Mouse (Mus musculus) monocyte, adult 5-6 weeks (primary cell): Measurements from ENCODE around the gene Prr5. TPM values are rescaled to one million over a fixed set of nuclear protein-coding genes. Genes with fewer than 3 reads are reported as not detected.

ENCODE experiments used
- ATAC-seq: fragments of 153-309, 156-312 bp; replicated peaks from 2 replicates; pipeline ENCODE4 v1.8.0; 2017; ENCODE audit warnings: mild to moderate bottlenecking; ENCODE audit not compliant: low TSS enrichment, insufficient number of reproducible peaks, severe bottlenecking, poor library complexity, low FRiP score
- total RNA-seq: library from RNA; stranded (forward); fragments of 200-1000, 200-491, 200-594 nt; gene quantifications from 3 replicates; pipeline ENCODE4 v1.2.3, GENCODE M21; 2017

Gene Prr5
- total RNA-seq, 1 experiment from 2014 or later, result 3.7 TPM

DNA sequence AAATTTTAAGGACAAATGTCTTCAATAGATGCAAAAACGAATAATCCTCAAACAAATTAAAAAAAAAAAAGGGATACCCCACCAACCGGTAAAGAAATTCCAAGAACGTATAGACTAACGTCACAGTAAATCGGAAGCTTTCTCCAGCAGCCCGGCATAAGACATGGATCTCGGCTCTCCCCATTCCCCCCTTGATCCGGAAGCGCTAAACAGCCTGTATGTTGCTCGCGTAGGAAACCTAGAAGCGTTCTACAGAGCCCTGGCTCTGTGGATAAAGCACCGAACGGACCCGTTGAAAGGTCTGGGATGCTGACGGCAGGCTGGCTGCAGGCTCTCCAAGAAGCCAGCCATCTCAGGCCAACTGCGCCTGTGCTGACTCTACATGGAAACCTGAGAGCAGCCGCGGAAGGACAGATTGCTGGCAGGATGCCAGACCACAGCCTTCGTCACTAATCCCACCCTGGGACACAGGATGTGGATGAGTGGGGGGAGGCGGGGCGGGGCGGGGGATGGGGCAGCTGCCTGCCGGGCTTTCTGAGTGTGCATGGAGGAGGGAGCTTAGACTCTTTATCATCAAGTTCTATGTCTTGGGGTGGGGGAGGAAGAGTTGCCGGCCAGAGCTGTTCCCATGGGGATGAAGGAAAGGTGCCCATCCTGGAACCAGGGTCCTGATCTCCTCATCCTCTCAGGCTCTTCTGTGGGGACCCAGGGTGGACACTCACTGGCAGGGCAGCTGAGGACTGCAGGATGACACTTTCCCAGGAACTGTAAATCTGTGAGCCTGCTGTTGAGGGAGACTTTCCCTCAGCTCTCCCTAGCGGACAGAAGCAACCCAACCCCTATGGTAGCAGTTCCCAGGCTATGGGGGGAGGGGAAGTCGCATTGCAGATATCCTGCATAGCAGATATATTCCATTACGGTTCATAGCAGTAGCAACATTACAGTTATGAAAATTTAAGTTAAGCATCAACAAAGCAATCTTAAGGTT is 15.1 kb upstream of the Prr5 start:
- ATAC-seq, result no peak

DNA sequence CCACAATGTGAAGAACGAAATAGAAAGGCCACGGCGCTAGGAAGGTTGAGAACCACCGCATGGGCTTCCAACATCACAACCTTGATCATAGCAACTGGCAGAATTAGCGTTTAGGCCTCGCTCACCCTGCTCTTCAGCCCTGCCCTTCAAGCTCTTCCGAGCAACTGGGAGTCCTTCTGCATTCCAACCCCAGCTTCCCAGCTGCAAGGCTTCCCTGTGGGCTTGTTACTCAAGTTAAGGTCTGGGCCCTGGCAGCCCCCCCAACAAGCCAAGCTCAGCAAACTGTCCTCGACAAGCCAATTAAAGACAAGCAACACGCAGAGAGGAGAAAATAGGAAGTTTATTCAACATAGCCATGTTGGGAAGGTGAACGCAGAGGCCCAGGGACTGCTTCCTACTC is 14.4 kb upstream of the Prr5 start:
- no peak for ATAC-seq

DNA sequence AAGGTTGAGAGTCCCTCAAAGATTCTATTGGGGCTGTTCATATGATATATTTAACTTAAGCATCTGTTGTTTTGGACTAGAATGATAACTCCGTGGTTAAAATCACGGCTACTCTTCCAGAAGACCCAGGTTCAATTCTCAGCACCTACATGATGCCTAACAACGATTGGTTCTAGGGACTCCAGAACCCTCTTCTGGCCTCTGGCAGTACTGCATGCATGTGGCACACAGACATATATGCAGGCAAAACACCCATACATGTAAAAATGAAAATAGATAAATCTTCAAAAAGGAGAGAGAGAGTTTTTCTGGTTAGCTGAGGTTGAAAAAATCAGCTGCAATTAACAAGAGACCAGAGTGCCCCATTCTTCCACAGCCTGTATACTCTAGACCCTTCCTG is 12.7 kb upstream of the Prr5 start:
- ATAC-seq, result no peak

DNA sequence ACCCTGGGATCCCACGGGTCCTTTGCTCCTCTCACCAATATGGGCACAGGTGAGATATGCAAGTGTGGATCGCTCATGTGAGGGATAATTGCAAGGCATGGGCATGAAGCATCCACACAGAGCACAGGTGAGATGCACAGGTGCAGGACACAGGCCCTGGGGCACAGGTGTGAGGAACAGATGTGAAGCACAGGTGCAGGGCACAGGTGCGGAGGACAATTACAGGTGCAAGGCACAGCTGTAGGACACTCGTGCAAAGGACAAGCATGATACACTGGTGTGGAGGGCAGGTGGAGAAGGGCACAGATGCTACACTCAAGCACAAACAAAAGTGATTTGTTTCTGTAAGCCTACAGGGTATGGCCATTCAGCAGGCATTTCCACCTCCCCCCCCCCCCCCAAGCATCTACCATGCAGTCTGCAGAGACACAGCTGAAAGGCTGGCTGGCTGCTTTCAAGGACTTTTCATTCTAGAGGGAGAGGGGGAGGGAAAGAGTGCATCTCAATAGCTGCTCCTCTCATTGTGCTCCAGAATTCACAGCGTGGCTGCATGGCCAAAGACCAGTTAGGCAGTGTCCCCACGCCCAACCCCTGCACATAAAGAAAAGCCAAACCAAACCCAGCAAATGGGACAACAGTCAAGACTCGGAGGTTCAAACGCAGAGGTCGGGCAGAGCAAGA is 11.9 kb upstream of the Prr5 start:
- ATAC-seq, result no peak

DNA sequence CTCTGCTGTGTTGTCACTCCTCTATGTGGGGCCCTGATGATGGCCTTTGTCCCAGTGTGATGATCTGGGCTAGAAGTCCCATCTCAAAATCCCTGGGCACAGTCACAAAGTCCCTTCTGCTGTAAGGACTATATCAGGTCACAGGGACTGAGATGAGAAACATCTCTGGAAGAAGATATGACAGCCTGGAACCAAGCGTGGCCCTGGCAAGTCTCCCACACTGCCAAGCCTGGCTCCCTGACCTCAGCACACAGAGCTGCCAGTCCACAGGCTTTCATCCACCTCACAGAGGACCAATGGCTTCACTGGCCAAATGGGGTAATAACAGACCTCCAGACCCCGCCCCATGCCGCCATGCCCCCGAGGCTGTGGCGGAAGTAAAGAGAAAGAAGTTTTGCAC is 10.8 kb upstream of the Prr5 start:
- ATAC-seq, result no peak

DNA sequence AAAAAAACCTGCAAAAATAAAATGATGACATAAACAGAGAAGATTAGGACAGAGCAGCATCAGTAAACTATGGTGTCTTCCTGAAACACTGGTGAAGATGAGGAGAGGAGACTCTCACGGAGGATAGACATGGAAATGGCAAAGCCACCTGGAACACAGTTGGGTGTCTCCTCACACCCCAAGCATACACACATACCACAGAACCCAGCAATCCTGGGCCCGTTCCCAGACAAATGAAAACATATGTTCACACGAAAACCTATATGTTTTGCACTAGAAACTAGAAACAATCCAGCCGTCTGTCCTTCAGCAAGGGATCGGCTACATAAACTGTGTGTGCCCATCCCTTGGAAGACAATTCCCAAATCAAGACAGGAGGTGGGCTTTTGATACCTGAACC is 9.6 kb upstream of the Prr5 start:
- ATAC-seq, result no peak

DNA sequence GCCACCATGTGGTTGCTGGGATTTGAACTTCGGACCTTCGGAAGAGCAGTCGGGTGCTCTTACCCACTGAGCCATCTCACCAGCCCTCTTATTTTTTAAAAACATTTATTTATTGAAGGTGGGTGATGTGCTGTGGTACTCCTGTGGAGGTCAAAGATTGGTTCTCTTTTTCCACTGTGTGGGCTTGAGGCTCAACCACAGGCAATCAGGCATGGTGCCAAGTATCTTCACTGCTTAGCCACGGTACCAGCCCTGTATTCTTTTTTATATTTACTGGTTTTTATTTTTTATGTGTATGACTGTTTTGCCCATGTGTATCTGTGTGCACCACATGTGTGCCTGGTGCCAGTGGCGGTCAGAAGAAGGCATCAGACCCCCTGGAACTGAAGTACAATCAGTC is 8.1 kb upstream of the Prr5 start:
- ATAC-seq, result no peak

DNA sequence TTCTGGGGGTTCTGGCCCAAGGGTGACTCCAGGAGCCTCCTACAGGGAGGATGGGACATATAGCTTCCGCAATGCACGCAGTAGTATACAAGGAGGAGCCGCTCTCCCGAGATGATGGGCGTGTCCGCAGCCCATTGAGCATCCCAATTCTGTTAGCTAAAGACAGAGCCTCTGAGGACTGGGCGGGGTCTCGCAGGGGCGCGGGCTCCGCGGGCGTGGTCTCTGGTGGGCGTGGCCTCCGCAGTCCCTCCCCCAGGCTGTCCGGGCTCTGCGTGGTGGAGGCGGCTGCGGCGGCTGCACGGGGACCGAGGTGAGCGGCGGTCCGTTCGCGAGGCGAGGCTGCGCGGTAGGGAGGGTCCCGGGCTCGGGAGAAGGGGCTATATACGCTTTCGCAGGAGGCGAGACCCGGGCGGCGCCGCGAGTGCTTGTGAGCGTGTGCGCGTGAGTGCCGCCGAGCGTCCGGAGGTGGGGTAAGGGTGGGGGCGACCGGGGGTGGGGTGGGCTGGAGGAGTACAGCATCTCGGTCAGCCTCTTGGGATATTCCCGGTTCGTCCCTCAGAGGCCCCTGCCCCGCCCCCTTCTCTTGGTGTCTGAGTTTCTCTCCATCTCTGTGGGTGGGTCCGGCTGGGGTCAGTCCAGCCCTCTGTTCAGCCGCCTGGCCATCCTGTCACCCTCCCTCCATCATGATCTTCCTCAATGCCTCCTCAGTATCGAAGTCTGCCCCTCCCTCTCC is 6.3 kb upstream of the Prr5 start:
- no peak for ATAC-seq

DNA sequence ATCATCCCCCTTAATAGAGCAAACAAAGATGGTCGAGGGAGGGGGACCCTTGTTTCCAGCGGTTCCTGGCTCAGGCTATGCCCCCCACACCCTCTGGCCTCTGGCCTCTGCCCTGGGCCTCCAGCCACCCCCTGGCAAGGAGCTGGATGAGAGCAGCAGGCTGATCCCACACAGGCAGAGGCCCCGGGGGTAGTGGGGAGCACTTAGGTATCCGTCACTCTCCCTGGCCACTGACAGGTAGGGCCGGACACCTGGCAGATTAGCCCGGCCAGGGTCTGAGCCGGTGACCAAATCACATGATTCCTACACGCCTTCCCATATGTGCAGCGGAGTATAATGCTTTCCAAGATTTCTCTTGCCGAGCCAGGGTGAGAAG is 5.7 kb upstream of the Prr5 start:
- ATAC-seq, result no peak

GRCm38 (mm10) chr15:84664542-84665460 is 4.6 kb upstream of the Prr5 start:
- no peak for ATAC-seq

GRCm38 (mm10) chr15:84665662-84666061 is 3.8 kb upstream of the Prr5 start:
- no peak for ATAC-seq

- no peak for ATAC-seq
Observed at GRCm38 (mm10) chr15:84666065-84666464, 3.4 kb upstream of the Prr5 start.

DNA sequence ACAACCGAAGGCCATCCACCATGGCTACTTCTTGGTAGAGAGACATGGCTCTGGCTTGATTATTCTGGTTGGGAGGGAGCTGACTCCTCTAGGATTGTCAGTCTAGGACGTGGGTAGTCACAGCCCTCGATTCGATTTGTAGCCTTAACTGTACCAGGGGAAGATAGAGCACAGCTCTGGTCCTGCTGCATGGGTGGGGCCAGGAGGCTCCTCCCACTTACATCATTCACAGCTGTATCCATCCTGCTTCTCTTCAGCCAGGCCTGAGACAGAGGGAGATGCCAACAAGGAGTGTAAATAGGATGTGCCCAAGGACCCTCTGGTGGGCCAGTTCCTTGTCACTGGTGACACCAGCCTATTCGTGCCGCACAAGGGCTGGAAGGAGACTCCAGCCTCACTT is 1.8 kb upstream of the Prr5 start:
- no peak for ATAC-seq

- ATAC-seq, result no peak
Observed at GRCm38 (mm10) chr15:84669771-84670656, 594 bp downstream of the Prr5 start.

DNA sequence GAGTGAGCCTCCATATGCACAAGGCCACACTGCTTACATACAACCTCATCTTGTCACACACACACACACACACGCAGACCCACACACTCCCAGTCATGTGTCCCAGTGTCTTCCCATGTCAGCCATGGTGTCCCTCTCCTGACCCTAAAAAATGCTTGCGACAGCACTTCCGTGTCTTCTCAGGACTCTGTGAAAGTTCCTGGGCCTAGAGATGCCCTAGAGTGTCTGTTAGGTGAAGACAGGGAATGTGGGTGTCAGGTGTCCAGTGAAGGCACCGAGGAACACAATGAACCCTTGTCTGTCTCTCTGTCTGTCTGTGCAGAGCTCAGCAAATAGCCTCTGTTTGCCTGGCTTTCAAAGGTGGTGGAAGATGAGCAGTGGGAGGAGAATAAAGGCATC is 1.2 kb downstream of the Prr5 start:
- ATAC-seq, result no peak

- no peak for ATAC-seq
Observed at GRCm38 (mm10) chr15:84671401-84672307, 2.2 kb downstream of the Prr5 start.

DNA sequence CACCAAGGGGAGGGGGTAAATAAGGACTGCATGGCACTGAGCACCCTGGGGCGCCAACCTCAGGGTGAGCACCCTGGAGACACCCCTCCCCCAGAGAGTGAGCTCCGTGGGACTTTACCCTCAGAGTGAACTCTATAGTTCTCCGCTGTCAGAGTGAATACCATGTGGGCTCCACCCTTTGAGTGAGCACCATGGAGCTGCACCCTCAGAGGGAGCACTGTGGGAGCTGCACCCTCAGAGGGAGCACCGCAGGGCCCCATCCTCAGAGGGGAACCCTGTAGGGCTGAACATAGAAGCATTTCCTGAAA is 2.8 kb downstream of the Prr5 start:
- no peak for ATAC-seq
